In the genomic region with DNA sequence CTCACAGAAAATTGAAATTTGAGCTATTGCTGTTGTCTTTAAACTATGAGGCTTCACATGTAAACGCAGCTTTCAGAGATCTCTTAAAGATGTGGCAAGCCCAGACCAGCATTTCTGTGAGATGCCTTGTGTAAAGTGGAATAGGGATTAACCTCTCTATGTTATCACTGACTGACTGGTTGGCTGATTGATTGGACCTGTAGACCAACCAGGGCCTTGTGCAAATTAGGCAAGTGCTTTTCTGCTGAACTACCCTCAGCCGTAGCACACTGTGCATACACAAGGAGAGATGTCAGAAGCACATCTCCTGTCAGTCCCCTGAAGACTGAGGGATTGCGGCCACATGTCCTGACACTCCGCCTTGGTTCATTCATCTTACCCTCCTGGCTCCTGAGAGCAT, we compare ENCODE assay signal across 15 mouse cellular contexts. TPM values are rescaled to one million over a fixed set of nuclear protein-coding genes. Genes with fewer than 3 reads are reported as not detected.
DNase-seq lines count a peak whose midpoint lies in the region; ATAC-seq lines count a peak whose summit lies in the region.
"Had no signal": no experiment of that assay in that cellular context is flagged by ENCODE, and none has a peak within 500 bp of the region (broad histone marks: within the 10 kb centered on the region; RNA-seq: fewer than 3 reads in every experiment).

No protein-coding gene starts in this region.

- no peaks in the 10 kb centered on the region for H3K36me3 ChIP-seq in hindbrain, embryonic 10.5 days
- no peaks in the 10 kb centered on the region for H3K36me3 ChIP-seq in hindbrain, embryonic 11.5 days (ENCODE audit: control insufficient read depth, insufficient read depth, low read length)
- no peaks in the 10 kb centered on the region for H3K36me3 ChIP-seq in erythroblast, embryonic 14.5 days (ENCODE audit: control insufficient read depth)
- no peaks in the 10 kb centered on the region for H3K36me3 ChIP-seq in hindbrain, embryonic 14.5 days (replicated peaks; ENCODE audit: control insufficient read depth, insufficient read depth)
- H3K36me3 ChIP-seq: embryonic facial prominence, embryonic 13.5 days; limb, embryonic 12.5 days had no signal

- no peak overlapping the region for H3K4me3 ChIP-seq in hindbrain, embryonic 10.5 days
- no peak overlapping the region for H3K4me3 ChIP-seq in hindbrain, embryonic 11.5 days (ENCODE audit: low read depth, low read length)
- H3K4me3 ChIP-seq in erythroblast, embryonic 14.5 days (replicated peaks) = peak overlapping the region; percentile 56
- no peak overlapping the region for H3K4me3 ChIP-seq in hindbrain, embryonic 14.5 days (replicated peaks; ENCODE audit: low read length)
- H3K4me3 ChIP-seq: embryonic facial prominence, embryonic 13.5 days; limb, embryonic 12.5 days had no signal

- no peak for DNase-seq in hindbrain, embryonic 10.5 days (ENCODE audit: low spot score)
- DNase-seq in hindbrain, embryonic 11.5 days (ENCODE audit: low spot score) = no peak
- no peak for DNase-seq in hindbrain, embryonic 14.5 days (ENCODE audit: low spot score)
- peak; percentile 7 for DNase-seq in mesoderm, embryonic 11.5 days (ENCODE audit: low read depth, low spot score)
- no peak for DNase-seq in thymus, adult 18-20 months
- no peak for DNase-seq in cerebellum, postnatal 14 days
- no peak for DNase-seq in cerebellum, postnatal 4 days (ENCODE audit: low spot score in 2 of 2)
- DNase-seq: cerebellum, postnatal 25 days; layer of hippocampus, postnatal 36 days; lung, postnatal 14 days had no signal

- ATAC-seq in hindbrain, embryonic 11.5 days (ENCODE audit: low FRiP score) = no peak
- no peak; the same call in 1 of the 2 replicates for ATAC-seq in hindbrain, embryonic 14.5 days (ENCODE audit: low FRiP score)
- ATAC-seq: activated CD4-positive, CD25-positive, alpha-beta regulatory T cell, adult 4 months had no signal

- H3K9me3 ChIP-seq in hindbrain, embryonic 10.5 days = no peaks in the 10 kb centered on the region
- no peaks in the 10 kb centered on the region for H3K9me3 ChIP-seq in hindbrain, embryonic 11.5 days (ENCODE audit: control insufficient read depth, low read length)
- no peaks in the 10 kb centered on the region for H3K9me3 ChIP-seq in erythroblast, embryonic 14.5 days (ENCODE audit: control insufficient read depth, low read length)
- no peaks in the 10 kb centered on the region for H3K9me3 ChIP-seq in hindbrain, embryonic 14.5 days (ENCODE audit: control insufficient read depth, low read length)
- H3K9me3 ChIP-seq: embryonic facial prominence, embryonic 13.5 days; limb, embryonic 12.5 days had no signal

- H3K4me1 ChIP-seq in hindbrain, embryonic 10.5 days (replicated peaks) = peaks cover 28% of the 10 kb centered on the region
- no peaks in the 10 kb centered on the region for H3K4me1 ChIP-seq in hindbrain, embryonic 11.5 days (replicated peaks; ENCODE audit: control insufficient read depth, insufficient read depth, low read length)
- peaks cover 71% of the 10 kb centered on the region for H3K4me1 ChIP-seq in erythroblast, embryonic 14.5 days (ENCODE audit: control insufficient read depth)
- peaks cover 15% of the 10 kb centered on the region; the same call in 1 of the 2 replicates for H3K4me1 ChIP-seq in hindbrain, embryonic 14.5 days (replicated peaks; ENCODE audit: control insufficient read depth, insufficient read depth, low read length)

- WGBS in hindbrain, embryonic 10.5 days = 57% methylated on average over 4 of the region's 4 CpGs
- WGBS in hindbrain, embryonic 11.5 days = 57% methylated on average over 4 of the region's 4 CpGs
- WGBS in hindbrain, embryonic 14.5 days = 53% methylated on average over 4 of the region's 4 CpGs

- no peaks in the 10 kb centered on the region for H3K27me3 ChIP-seq in hindbrain, embryonic 10.5 days (ENCODE audit: insufficient read depth, poor library complexity, severe bottlenecking)
- H3K27me3 ChIP-seq in hindbrain, embryonic 11.5 days (ENCODE audit: control insufficient read depth, insufficient read depth, low read length) = no peaks in the 10 kb centered on the region
- H3K27me3 ChIP-seq in erythroblast, embryonic 14.5 days (ENCODE audit: control insufficient read depth) = no peaks in the 10 kb centered on the region
- H3K27me3 ChIP-seq in hindbrain, embryonic 14.5 days (ENCODE audit: control insufficient read depth, insufficient read depth, low read length) = no peaks in the 10 kb centered on the region
- H3K27me3 ChIP-seq: embryonic facial prominence, embryonic 13.5 days; limb, embryonic 12.5 days had no signal

- H3K9ac ChIP-seq in hindbrain, embryonic 11.5 days (ENCODE audit: low read depth, low read length) = no peak overlapping the region
- H3K9ac ChIP-seq in hindbrain, embryonic 14.5 days = no peak overlapping the region
- H3K9ac ChIP-seq: embryonic facial prominence, embryonic 13.5 days; limb, embryonic 12.5 days had no signal

- no peak overlapping the region for H3K4me2 ChIP-seq in hindbrain, embryonic 11.5 days (replicated peaks; ENCODE audit: low read depth, low read length)
- H3K4me2 ChIP-seq in hindbrain, embryonic 14.5 days (replicated peaks) = peak overlapping the region; percentile 12; the same call in 1 of the 2 replicates
- H3K4me2 ChIP-seq: embryonic facial prominence, embryonic 13.5 days; limb, embryonic 12.5 days had no signal

- 0 out of 2 replicates have a peak overlapping the region, but pooled peaks have one; percentile 8 for H3K27ac ChIP-seq in hindbrain, embryonic 10.5 days
- H3K27ac ChIP-seq in hindbrain, embryonic 11.5 days (ENCODE audit: low read depth, low read length) = no peak overlapping the region
- H3K27ac ChIP-seq in hindbrain, embryonic 14.5 days = peak overlapping the region; percentile 58
- H3K27ac ChIP-seq: embryonic facial prominence, embryonic 13.5 days; kidney, postnatal 0 days; limb, embryonic 12.5 days had no signal

RNA-seq across cellular contexts. Expression of gene Ripor2, which starts 29.9 kb away (rescaled TPM):
- polyA plus RNA-seq in hindbrain, embryonic 10.5 days (2016; fragmentation: Nextera tagmentation; extraction: Ambion mirVana) = 3.7 and 6.4 TPM in 2 replicates
- 9.5 and 10.4 TPM in 2 replicates for polyA plus RNA-seq in hindbrain, embryonic 11.5 days (2014; fragmentation: Nextera tagmentation; extraction: Ambion mirVana)
- 0.03 TPM in 2 replicates for polyA plus RNA-seq in erythroblast, embryonic 14.5 days (2012)
- 21.9 and 25.9 TPM in 2 replicates for polyA plus RNA-seq in hindbrain, embryonic 14.5 days (2014; fragmentation: Nextera tagmentation; extraction: Ambion mirVana)
